Mouse (Mus musculus): Measurements from ENCODE around the gene Mrpl58. TPM values are rescaled to one million over a fixed set of nuclear protein-coding genes. Genes with fewer than 3 reads are reported as not detected.

Gene Mrpl58
- polyA plus RNA-seq, 1 experiment from 2014 or later = 206 TPM

DNA sequence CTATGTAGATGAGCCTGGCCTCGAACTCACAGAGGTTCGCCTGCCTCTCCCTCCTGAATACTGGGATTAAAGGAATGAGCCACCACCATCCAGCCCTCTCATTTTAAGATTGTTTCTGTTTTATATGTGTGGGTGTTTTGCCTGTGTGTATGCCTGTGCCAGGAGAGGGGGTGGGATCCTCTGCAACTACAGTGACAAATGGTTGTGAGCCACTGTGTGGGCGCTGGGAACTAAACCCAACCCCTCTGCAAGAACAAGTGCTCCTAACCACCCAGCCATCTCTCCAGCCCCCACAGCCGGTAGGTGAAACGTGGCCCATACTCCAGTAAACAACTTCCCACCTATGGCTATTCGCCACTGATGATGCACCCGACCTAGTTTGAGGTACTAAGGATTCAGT lies 12.2 kb upstream of the Mrpl58 start:
- no peaks in the 10 kb centered on the region for H3K4me1 ChIP-seq (ENCODE audit: control insufficient read depth, insufficient read depth, low read length)
- H3K27ac ChIP-seq (ENCODE audit: low read length) = no peak overlapping the region
- H3K9ac ChIP-seq (replicated peaks; ENCODE audit: low read depth, low read length) = no peak overlapping the region
- no peak overlapping the region for H3K4me2 ChIP-seq (replicated peaks; ENCODE audit: low read depth, low read length)
- H3K9me3 ChIP-seq (ENCODE audit: control insufficient read depth, low read depth, low read length) = no peaks in the 10 kb centered on the region
- H3K27me3 ChIP-seq (ENCODE audit: control insufficient read depth, insufficient read depth, low read length) = no peaks in the 10 kb centered on the region
- no peak overlapping the region for H3K4me3 ChIP-seq (ENCODE audit: low read depth, low read length)
- ATAC-seq (ENCODE audit: insufficient number of reproducible peaks, insufficient read depth, low FRiP score, low read depth) = no peak
- 93% methylated on average over 7 of the region's 7 CpGs for WGBS
- peaks cover 19% of the 10 kb centered on the region; the same call in 1 of the 2 replicates for H3K36me3 ChIP-seq (ENCODE audit: control insufficient read depth, insufficient read depth, low read length)

DNA sequence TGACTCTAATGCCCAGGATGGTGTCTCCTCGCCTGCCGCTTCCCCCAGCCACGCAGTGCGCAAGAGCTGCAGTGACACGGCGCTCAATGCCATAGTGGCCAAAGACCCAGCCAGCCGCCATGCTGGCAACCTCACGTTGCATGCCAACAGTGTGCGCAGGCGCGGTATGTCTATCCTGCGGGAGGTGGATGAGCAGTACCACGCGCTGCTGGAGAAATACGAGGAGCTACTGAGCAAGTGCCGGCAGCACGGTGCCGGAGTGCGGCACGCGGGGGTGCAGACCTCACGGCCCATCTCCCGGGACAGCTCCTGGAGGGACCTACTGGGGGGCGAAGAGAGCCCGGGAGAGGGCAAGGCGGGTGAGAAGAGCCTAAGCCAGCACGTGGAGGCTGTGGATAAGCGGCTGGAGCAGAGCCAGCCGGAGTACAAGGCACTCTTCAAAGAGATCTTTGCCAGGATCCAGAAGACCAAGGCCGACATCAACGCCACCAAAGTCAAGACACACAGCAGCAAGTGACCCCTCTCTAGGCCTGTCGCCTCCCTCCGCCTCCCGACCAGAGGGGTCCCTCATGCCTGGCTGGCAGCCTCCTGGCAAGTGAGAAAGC lies 9.7 kb upstream of the Mrpl58 start:
- H3K4me1 ChIP-seq (ENCODE audit: control insufficient read depth, insufficient read depth, low read length) = no peaks in the 10 kb centered on the region
- H3K9ac ChIP-seq (replicated peaks; ENCODE audit: low read depth, low read length) = no peak overlapping the region
- 0 out of 2 replicates have a peak, but pooled peaks have one; percentile 28 for ATAC-seq (ENCODE audit: insufficient number of reproducible peaks, insufficient read depth, low FRiP score, low read depth)
- peak overlapping the region; percentile 5; the same call in 1 of the 2 replicates for H3K4me2 ChIP-seq (replicated peaks; ENCODE audit: low read depth, low read length)
- WGBS = 63% methylated on average over 34 of the region's 34 CpGs
- no peak overlapping the region for H3K4me3 ChIP-seq (ENCODE audit: low read depth, low read length)
- H3K27ac ChIP-seq (ENCODE audit: low read length) = no peak overlapping the region
- H3K36me3 ChIP-seq (ENCODE audit: control insufficient read depth, insufficient read depth, low read length) = peaks cover 19% of the 10 kb centered on the region; the same call in 1 of the 2 replicates
- no peaks in the 10 kb centered on the region for H3K27me3 ChIP-seq (ENCODE audit: control insufficient read depth, insufficient read depth, low read length)
- H3K9me3 ChIP-seq (ENCODE audit: control insufficient read depth, low read depth, low read length) = no peaks in the 10 kb centered on the region

DNA sequence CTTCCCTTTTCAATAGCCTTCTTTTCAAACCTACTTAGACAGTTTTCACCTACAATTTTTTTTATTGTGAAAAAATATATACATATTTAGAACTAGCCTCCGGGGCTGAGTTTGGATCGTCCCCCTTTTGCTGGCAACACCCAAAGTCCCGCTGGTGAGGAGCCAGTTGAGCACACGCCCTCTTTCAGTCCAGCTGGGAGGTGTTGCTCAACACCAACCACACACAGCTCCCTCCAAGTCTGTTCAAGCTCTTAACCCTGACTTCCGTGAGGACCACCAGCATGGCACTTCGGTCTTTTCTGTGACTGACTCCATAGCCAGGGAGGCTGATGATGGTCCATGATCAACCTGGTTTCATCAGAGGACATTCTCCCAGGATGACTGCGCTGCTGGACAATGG lies 5.5 kb upstream of the Mrpl58 start:
- Histone ChIP-seq H3K27me3 (ENCODE audit: control insufficient read depth, insufficient read depth, low read length) (no peaks in the 10 kb centered on the region), H3K36me3 (ENCODE audit: control insufficient read depth, insufficient read depth, low read length) (peaks cover 8% of the 10 kb centered on the region; the same call in 1 of the 2 replicates), H3K9me3 (ENCODE audit: control insufficient read depth, low read depth, low read length) (no peaks in the 10 kb centered on the region), H3K9ac (replicated peaks; ENCODE audit: low read depth, low read length) (no peak overlapping the region), H3K4me2 (replicated peaks; ENCODE audit: low read depth, low read length) (no peak overlapping the region), H3K4me1 (ENCODE audit: control insufficient read depth, insufficient read depth, low read length) (no peaks in the 10 kb centered on the region), H3K27ac (ENCODE audit: low read length) (no peak overlapping the region), H3K4me3 (ENCODE audit: low read depth, low read length) (no peak overlapping the region)
- WGBS = 76% methylated on average over 7 of the region's 7 CpGs
- no peak for ATAC-seq (ENCODE audit: insufficient number of reproducible peaks, insufficient read depth, low FRiP score, low read depth)

DNA sequence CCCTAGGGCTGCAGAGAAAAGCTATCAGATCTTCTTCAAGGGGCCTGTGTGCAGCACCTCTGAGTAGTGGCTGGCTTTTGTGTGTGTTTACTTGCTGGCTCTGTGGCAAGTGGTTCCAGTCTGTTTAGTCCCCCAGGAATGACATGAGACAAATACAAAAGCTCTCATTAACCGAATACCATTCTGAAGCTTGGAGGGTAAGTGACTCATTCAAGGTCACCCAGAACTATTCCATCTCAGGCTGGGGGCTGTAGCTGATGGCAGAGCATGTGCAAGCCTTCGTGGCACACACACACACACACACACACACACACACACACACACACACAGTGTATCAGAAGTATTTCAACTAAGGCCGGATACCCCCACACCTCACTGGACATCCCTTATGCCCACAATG lies 3.4 kb upstream of the Mrpl58 start:
- peaks cover 7% of the 10 kb centered on the region for H3K4me1 ChIP-seq (ENCODE audit: control insufficient read depth, insufficient read depth, low read length)
- no peak overlapping the region for H3K27ac ChIP-seq (ENCODE audit: low read length)
- H3K4me3 ChIP-seq (ENCODE audit: low read depth, low read length) = no peak overlapping the region
- no peak for ATAC-seq (ENCODE audit: insufficient number of reproducible peaks, insufficient read depth, low FRiP score, low read depth)
- H3K9ac ChIP-seq (replicated peaks; ENCODE audit: low read depth, low read length) = no peak overlapping the region
- 65% methylated on average over 3 of the region's 3 CpGs for WGBS
- no peaks in the 10 kb centered on the region for H3K27me3 ChIP-seq (ENCODE audit: control insufficient read depth, insufficient read depth, low read length)
- H3K4me2 ChIP-seq (replicated peaks; ENCODE audit: low read depth, low read length) = no peak overlapping the region
- no peaks in the 10 kb centered on the region for H3K9me3 ChIP-seq (ENCODE audit: control insufficient read depth, low read depth, low read length)
- H3K36me3 ChIP-seq (ENCODE audit: control insufficient read depth, insufficient read depth, low read length) = peaks cover 2% of the 10 kb centered on the region; the same call in 1 of the 2 replicates

DNA sequence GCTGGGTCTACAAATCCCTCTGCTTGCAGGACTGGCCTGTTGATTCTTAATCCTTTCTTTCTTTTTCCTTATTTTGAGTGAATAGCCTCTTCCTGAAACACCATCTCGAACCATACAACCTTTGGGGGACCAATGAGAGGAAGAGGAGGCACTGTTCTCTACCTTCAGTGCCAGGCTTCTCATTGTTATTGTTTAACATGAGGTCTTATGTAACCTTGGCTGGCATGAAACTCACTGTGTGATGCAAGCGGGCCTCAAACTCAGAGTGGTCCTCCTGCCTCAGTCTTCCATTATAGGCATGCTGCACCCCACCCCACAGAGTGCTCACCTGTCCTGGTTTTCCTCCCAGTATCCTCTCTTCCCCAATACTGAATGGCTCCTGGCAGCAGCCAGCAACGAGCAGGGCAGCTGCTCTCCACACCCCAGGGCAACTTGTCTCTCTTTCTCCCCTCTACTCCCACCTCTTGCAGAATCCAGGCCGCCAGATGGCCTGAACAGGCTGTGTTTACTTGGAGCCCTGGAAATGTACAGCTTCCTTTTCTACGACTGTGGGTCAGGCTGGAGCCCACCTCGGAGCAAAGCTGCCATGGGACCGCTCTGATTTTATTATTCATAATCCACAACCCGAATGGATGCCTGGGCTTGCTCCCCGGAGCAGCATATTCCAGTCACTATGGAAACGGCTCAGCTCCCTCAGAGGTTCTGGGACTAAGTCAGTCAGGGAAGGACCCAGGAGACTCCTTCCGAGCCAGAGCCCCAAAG lies 2.7 kb upstream of the Mrpl58 start:
- no peak for ATAC-seq (ENCODE audit: insufficient number of reproducible peaks, insufficient read depth, low FRiP score, low read depth)
- H3K4me3 ChIP-seq (ENCODE audit: low read depth, low read length) = no peak overlapping the region
- WGBS = 43% methylated on average over 11 of the region's 11 CpGs
- H3K27me3 ChIP-seq (ENCODE audit: control insufficient read depth, insufficient read depth, low read length) = no peaks in the 10 kb centered on the region
- H3K9me3 ChIP-seq (ENCODE audit: control insufficient read depth, low read depth, low read length) = no peaks in the 10 kb centered on the region
- H3K9ac ChIP-seq (replicated peaks; ENCODE audit: low read depth, low read length) = no peak overlapping the region
- H3K27ac ChIP-seq (ENCODE audit: low read length) = no peak overlapping the region
- H3K4me2 ChIP-seq (replicated peaks; ENCODE audit: low read depth, low read length) = no peak overlapping the region
- H3K4me1 ChIP-seq (ENCODE audit: control insufficient read depth, insufficient read depth, low read length) = peaks cover 7% of the 10 kb centered on the region
- no peaks in the 10 kb centered on the region for H3K36me3 ChIP-seq (ENCODE audit: control insufficient read depth, insufficient read depth, low read length)

DNA sequence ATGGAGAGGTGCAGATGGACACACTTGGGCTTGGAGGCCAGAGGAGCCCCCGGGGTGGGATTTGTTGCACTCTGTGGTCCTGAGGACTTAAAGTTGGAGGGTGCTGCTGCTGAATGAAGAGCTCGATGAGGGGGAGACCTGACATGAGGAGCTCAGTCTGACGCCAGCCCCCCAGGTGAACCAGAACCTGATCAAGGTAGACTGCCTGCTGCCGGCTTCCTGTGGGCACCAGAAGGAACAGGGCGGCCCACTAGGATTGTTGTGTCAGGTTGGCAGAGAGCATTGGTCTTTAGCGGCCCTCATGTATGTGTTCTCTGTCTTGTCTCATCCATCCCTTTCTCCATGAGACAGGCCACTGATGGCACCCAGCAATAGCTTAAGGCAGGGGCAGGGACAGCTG lies 2.2 kb downstream of the Mrpl58 start:
- Histone ChIP-seq H3K4me3 (ENCODE audit: low read depth, low read length) (no peak overlapping the region), H3K27me3 (ENCODE audit: control insufficient read depth, insufficient read depth, low read length) (no peaks in the 10 kb centered on the region), H3K9me3 (ENCODE audit: control insufficient read depth, low read depth, low read length) (no peaks in the 10 kb centered on the region), H3K4me1 (ENCODE audit: control insufficient read depth, insufficient read depth, low read length) (peaks cover 7% of the 10 kb centered on the region), H3K36me3 (ENCODE audit: control insufficient read depth, insufficient read depth, low read length) (peaks cover 5% of the 10 kb centered on the region; the same call in 1 of the 2 replicates), H3K9ac (replicated peaks; ENCODE audit: low read depth, low read length) (no peak overlapping the region), H3K27ac (ENCODE audit: low read length) (no peak overlapping the region), H3K4me2 (replicated peaks; ENCODE audit: low read depth, low read length) (no peak overlapping the region)
- ATAC-seq (ENCODE audit: insufficient number of reproducible peaks, insufficient read depth, low FRiP score, low read depth) = no peak
- WGBS = 93% methylated on average over 6 of the region's 6 CpGs

DNA sequence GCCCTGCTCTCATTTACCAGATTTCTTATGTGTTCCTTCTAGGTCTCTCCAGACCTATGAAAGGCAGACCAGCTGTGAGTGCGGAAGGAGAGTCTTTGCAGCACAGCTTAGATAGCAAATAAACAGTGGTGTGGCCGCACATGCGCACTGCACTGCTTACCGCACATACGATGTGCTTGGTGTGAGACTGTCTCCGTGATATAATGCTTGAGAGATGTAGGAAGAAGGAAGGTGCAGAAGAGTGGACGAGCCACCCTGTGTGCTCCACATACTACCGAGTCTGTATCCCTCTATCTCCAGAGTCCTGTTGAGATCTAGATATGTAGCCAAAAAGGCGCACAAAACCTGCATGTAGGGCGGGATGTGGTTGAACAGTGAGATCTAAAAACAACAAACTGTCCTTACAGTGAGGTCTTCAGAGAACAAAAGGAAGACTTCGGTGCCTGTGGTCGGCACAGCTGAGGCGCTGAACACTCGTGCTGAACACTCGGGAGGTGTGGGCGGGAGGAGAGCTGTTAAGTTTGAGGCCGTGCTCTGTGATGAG lies 3.4 kb downstream of the Mrpl58 start:
- no peak overlapping the region for H3K9ac ChIP-seq (replicated peaks; ENCODE audit: low read depth, low read length)
- no peaks in the 10 kb centered on the region for H3K9me3 ChIP-seq (ENCODE audit: control insufficient read depth, low read depth, low read length)
- 93% methylated on average over 17 of the region's 17 CpGs for WGBS
- peaks cover 8% of the 10 kb centered on the region; the same call in 1 of the 2 replicates for H3K36me3 ChIP-seq (ENCODE audit: control insufficient read depth, insufficient read depth, low read length)
- no peaks in the 10 kb centered on the region for H3K27me3 ChIP-seq (ENCODE audit: control insufficient read depth, insufficient read depth, low read length)
- ATAC-seq (ENCODE audit: insufficient number of reproducible peaks, insufficient read depth, low FRiP score, low read depth) = no peak
- H3K4me1 ChIP-seq (ENCODE audit: control insufficient read depth, insufficient read depth, low read length) = peaks cover 14% of the 10 kb centered on the region
- H3K4me2 ChIP-seq (replicated peaks; ENCODE audit: low read depth, low read length) = no peak overlapping the region
- no peak overlapping the region for H3K4me3 ChIP-seq (ENCODE audit: low read depth, low read length)
- no peak overlapping the region for H3K27ac ChIP-seq (ENCODE audit: low read length)

DNA sequence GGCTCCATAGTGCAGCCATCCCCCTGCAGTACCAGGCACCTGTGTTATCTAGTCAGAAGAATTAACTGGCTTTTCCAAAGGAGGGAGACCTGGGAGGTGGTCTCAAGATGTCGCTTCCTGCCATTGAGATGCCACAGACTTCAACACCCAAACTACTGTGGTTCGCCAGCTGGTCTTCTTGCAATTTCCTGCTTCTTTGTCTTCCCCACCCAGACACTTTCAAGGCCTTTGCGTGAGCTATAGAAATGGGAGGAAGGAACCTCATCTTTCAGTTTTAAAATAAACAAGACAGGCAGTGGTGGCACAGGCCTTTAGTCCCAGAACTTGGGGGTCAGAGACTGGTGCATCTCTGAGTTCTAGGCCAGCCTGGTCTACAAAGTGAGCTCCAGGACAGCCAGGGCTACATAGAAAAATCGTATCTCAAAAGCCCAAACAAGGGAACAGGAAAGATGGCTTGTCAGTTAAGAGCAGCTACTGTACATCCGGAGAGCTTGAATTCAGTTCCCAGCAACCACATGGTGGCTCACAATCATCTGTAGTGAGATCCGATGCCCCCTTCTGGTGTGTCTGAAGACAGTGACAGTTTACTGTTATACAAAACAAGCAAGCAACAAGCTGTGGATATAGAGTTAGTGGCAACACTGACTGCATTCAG lies 4.8 kb downstream of the Mrpl58 start:
- no peaks in the 10 kb centered on the region for H3K9me3 ChIP-seq (ENCODE audit: control insufficient read depth, low read depth, low read length)
- ATAC-seq (ENCODE audit: insufficient number of reproducible peaks, insufficient read depth, low FRiP score, low read depth) = no peak
- no peaks in the 10 kb centered on the region for H3K27me3 ChIP-seq (ENCODE audit: control insufficient read depth, insufficient read depth, low read length)
- H3K9ac ChIP-seq (replicated peaks; ENCODE audit: low read depth, low read length) = no peak overlapping the region
- no peak overlapping the region for H3K27ac ChIP-seq (ENCODE audit: low read length)
- H3K4me3 ChIP-seq (ENCODE audit: low read depth, low read length) = no peak overlapping the region
- H3K4me1 ChIP-seq (ENCODE audit: control insufficient read depth, insufficient read depth, low read length) = peaks cover 14% of the 10 kb centered on the region
- peaks cover 8% of the 10 kb centered on the region; the same call in 1 of the 2 replicates for H3K36me3 ChIP-seq (ENCODE audit: control insufficient read depth, insufficient read depth, low read length)
- H3K4me2 ChIP-seq (replicated peaks; ENCODE audit: low read depth, low read length) = no peak overlapping the region
- WGBS = 77% methylated on average over 6 of the region's 6 CpGs
